Mouse (Mus musculus): ENCODE results near the gene Ccdc185.

- TF ChIP-seq CTCF (conservative IDR thresholded peaks at IDR 0.05; ENCODE audit: low read length) (no peak), NANOG (IDR thresholded peaks at IDR 0.05; ENCODE audit: borderline replicate concordance, low read length) (no peak), POU5F1 (IDR thresholded peaks at IDR 0.05; ENCODE audit: borderline replicate concordance, low read length) (no peak)
Observed at GRCm38 (mm10) chr1:182707459-182707858, 41.5 kb downstream of the Ccdc185 start.

All from E14TG2a.4 (cell line).